Mouse (Mus musculus) olfactory bulb, adult 2 months (tissue): ENCODE results near the gene E330021D16Rik.

ENCODE experiments used
- CTCF ChIP-seq: fragments of 200-500 bp; IDR thresholded peaks from 2 replicates; pipeline ENCODE4 v1.5.1; 2012; ENCODE audit warnings: low read depth, mild to moderate bottlenecking, low read length, moderate library complexity; ENCODE audit not compliant: insufficient read depth
- POLR2A ChIP-seq: fragments of 200-500 bp; IDR thresholded peaks from 2 replicates; pipeline ENCODE4 v1.6.1; 2012; ENCODE audit warnings: mild to moderate bottlenecking, low read depth, low read length, moderate library complexity; ENCODE audit not compliant: insufficient read depth

DNA sequence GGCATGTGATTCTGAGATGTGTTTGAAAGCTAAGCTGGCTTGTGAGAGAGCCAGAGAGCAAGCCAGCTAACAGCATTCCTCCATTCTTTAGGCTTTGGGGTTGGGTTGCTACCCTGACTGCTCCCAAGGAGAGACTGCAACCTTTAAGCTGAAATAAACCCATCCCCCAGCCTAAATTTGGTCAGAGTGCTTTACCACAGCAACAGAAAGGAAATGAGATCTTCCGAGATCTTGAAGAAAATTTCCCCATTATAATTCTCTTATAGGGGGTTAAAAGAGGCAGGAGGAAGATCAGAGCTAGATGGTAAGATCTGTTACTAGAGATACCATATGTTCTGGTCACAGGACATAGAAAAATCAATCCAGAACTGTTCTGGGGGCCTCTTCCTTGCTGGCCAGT lies 34.6 kb upstream of the E330021D16Rik start:
- TF ChIP-seq POLR2A (no peak), CTCF (no peak)
